Mouse (Mus musculus): ENCODE measurements around the gene Dapk1. TPM values are rescaled to one million over a fixed set of nuclear protein-coding genes. Genes with fewer than 3 reads are reported as not detected.

Gene Dapk1
- 25.0 TPM for polyA plus RNA-seq (2014; fragmentation: Illumina TruSeq; extraction: RNeasy Lipid Tissue Mini Kit (QIAGEN cat#74804); ENCODE audit: insufficient read depth, low read depth, low replicate concordance)

DNA sequence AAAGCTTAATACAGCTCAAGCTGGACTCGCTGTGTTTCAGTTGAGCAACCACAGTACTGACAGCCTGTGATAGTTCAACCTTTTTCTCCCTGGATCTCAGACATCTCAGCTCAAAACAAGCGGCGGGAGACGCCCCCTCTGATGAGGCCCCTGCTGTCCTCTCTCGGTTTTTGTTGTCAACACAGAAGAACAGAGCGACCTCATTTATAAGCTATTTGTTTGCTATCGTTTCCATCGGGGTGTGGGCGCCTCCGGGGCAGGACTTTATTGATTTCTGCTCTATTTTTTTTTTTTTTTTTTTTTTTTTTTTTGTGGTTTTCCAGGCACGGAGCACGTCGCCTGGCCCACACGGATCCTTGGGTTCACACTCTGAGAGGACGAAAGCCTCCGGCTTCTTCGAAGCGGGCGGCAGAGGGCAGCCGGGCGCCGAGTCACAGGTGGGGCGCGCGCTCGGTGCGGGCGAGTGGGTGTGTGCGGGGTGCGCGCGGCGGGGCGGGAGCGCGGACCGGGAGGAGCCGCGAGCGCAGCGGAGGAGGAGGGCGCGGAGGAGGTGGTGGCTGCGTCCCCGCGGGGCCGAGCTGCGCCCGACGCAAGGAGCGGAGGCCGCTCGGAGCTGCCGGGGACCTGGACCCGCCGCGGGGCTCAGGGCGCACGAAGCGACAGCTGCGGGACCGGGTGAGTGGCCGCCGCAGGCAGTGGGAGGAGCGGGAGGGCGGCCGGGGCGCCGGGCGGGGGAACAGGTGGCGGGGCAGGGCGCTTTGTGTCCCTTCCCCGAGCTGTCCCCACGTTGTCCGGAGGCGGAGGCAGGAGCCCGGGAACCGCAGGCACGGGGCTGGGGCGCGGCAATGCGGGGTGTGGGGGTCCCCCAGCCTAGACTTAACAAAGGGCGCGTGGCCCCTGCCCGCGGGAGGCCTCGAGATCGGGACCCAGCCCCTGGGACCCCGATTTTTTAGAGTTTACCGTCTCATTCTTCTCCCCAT lies at the start of gene Dapk1:
Gene Dapk1 (plus strand): TSS at position 512 of the 980 bp plus-strand sequence.

DNA sequence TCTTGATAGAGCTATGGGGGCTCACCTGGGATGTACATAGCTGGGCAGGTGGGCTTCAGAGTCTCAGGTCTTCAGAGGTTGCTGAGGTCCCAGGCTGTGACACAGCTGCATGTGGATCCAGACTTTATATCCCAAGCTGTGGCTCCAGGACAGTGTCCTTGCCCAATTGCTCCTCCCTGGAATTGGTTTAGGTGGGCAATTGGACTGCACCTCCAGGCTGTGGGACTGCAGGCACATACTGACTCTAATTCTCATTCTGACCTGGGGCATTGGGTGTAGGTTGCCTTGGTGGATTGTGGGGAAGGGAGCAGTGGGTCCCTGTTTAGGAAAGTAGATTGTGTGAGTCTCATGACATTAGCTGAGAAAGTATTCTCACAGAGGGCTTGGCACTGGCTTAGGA lies 184.5 kb downstream of the Dapk1 start, which contains the start of gene BC051665:
Gene BC051665 (minus strand): TSS at position 101 of the 400 bp plus-strand sequence.

DNA sequence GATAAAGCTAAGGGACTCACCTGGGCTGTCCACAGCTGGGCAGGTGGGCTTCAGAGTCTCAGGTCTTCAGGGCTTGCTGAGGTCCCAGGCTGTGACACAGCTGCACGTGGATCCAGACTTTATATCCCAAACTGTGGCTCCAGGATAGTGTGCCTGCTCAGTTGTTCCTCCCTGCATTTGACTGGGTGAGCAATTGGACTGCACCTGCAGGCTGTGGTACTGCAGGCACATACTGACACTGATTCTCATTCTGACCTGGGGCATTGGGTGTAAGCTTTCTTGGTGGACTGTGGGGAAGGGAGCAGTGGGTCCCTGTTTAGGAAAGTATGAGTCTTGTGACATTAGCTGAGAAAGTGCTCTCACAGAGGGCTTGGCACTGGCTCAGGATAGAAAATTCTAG lies 201.0 kb downstream of the Dapk1 start, which contains the start of gene Ctsll3:
Gene Ctsll3 (minus strand): TSS at position 101 of the 400 bp plus-strand sequence.

Other genes with a start within 250 kb of the Dapk1 start
- not detected for gene BC051665, start 184.4 kb downstream of the Dapk1 start, polyA plus RNA-seq (2014; fragmentation: Illumina TruSeq; extraction: RNeasy Lipid Tissue Mini Kit (QIAGEN cat#74804); ENCODE audit: insufficient read depth, low read depth, low replicate concordance)
- gene Ctsll3, start 200.9 kb downstream of the Dapk1 start, polyA plus RNA-seq (2014; fragmentation: Illumina TruSeq; extraction: RNeasy Lipid Tissue Mini Kit (QIAGEN cat#74804); ENCODE audit: insufficient read depth, low read depth, low replicate concordance) = not detected